Mouse (Mus musculus) midbrain, embryonic 14.5 days (tissue): ENCODE measurements around the gene Nprl2. TPM values are rescaled to one million over a fixed set of nuclear protein-coding genes. Genes with fewer than 3 reads are reported as not detected.

Experiments used
- ATAC-seq: fragments of 200-750 bp; cut with Nextera tagmentation; 2 replicates; pipeline ENCODE4 v1.8.0; 2017; ENCODE audit warnings: moderate number of reproducible peaks, moderate library complexity; ENCODE audit not compliant: low FRiP score, low TSS enrichment
- DNase-seq: peaks from one replicate; pipeline ENCODE4 v3.0.0-alpha.2; 2015
- H3K27ac ChIP-seq: fragments of 300-500 bp; sonication (generic); replicated peaks from 2 replicates; pipeline ENCODE4 v1.5.1; 2014; ENCODE audit warnings: mild to moderate bottlenecking, low read depth, low read length, moderate library complexity
- H3K27me3 ChIP-seq: fragments of 300-500 bp; sonication (generic); 2 replicates; pipeline ENCODE4 v1.6.1; 2014; ENCODE audit warnings: low read length, control low read depth, mixed read lengths; ENCODE audit not compliant: control insufficient read depth, insufficient read depth
- H3K36me3 ChIP-seq: fragments of 300-500 bp; sonication (generic); 2 replicates; pipeline ENCODE4 v1.6.1; 2014; ENCODE audit warnings: low read length, control low read depth; ENCODE audit not compliant: control insufficient read depth, insufficient read depth
- H3K4me1 ChIP-seq: fragments of 300-500 bp; sonication (generic); 2 replicates; pipeline ENCODE4 v1.6.1; 2014; ENCODE audit warnings: mild to moderate bottlenecking, antibody characterized with exemption, low read length, control low read depth; ENCODE audit not compliant: control insufficient read depth, insufficient read depth
- H3K4me2 ChIP-seq: fragments of 300-500 bp; sonication (generic); 2 replicates; pipeline ENCODE4 v1.6.1; 2014; ENCODE audit warnings: mild to moderate bottlenecking, low read length, moderate library complexity
- H3K4me3 ChIP-seq: fragments of 300-500 bp; sonication (generic); replicated peaks from 2 replicates; pipeline ENCODE4 v1.5.1; 2014; ENCODE audit warnings: low read depth, low read length
- H3K9ac ChIP-seq: fragments of 300-500 bp; sonication (generic); replicated peaks from 2 replicates; pipeline ENCODE4 v1.6.1; 2014; ENCODE audit warnings: mild to moderate bottlenecking, low read length, moderate library complexity
- H3K9me3 ChIP-seq: fragments of 300-500 bp; sonication (generic); 2 replicates; pipeline ENCODE4 v1.6.1; 2016; ENCODE audit warnings: low read length, control low read depth, mixed read lengths; ENCODE audit not compliant: control insufficient read depth
- WGBS: fragments of 180-500 bp; shearing (Covaris S2); extraction: QIAGEN DNeasy Blood & Tissue Kit; methylation state at CpG from one replicate; pipeline ENCODE4 v1.1.7; 2014; 5-methylcytosine and 5-hydroxymethylcytosine counted together
- polyA plus RNA-seq: library from polyadenylated mRNA; unstranded; fragments of >200 nt; fragmentation: Nextera tagmentation; extraction: Ambion mirVana; gene quantifications from 2 replicates; pipeline ENCODE4 v1.2.1, GENCODE M21; 2014

Gene Nprl2
- polyA plus RNA-seq, 1 experiment from 2014 or later = 69.4 TPM

DNA sequence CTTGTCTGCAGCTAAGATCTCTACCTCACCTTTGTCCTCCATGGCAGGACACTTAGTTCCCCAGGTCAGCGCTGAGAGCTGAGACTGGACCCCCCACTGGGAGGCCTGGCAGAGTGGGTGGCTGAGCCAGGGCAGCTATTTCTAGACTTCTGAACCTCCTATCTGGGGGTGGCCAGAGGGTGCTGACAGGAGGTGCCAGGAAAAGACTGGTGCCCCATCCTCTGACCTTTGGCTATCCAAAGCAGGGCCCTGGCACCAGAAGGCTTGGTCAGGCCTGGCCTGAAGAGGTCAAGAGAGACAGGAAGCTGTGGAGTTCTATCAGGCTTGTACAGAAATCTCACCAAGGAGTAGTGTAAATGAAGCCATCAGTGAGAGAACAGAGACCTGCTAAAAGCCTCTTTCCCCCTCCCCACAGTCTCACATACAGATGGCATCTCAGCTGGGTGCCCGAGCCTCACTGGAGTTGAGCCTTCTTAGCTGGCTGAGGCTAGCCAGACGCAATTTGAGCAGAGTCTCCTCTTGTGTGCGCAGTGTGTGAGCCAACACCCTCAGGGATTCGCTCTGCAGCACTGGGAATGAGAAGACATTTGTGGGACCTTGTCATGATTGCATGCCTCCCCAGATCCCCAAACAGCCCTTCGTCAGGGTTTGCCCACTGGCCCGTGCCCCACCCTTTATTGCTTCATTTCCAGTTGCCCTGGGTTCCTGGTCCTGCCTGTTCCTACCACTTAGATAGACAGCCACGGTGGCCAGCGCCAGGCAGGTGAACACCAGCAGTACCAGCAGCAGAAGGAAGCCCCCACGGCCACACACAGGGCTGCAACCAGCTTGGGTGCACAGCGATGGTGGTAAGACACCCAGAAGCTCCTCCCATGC lies 51.3 kb downstream of the Nprl2 start:
- no peak overlapping the region for H3K27ac ChIP-seq

DNA sequence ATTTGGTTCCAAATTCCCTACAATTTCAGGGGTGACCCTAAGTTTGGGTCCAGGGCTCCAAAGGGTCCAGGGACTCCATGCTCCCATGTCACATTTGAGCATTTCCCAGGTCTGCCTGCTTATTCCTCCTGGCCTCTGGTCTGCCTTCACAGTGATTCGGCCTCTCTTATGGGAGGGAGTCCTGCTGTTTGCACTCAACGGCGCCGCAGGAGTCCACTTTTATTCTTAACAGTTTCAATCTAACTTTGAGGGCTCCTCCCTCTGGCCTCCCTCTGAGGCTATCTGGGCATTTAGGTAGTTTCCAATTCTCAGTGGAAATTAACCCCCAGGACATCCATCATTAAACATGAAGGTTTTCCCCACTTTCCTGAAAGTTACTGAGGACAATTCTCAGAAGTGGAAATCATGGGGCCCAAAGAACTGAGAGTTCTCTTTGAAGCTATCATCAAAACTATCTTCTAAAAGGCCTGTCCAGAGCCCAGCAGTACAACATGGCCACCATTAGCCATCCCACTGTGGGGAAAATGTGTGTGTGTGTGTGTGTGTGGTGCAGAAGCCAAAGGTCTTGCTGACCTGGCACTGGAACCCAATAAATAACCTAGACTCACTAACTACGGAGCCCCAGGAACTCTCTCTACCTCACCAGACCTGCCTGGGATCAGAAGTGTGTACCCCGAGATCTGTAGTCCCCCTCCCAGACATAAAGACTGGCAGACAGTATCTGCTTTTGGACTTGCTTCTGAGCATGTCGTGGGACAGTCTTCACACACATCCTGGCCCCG lies 52.4 kb downstream of the Nprl2 start:
- Histone ChIP-seq H3K9me3 (no peaks in the 10 kb centered on the region), H3K4me2 (no peak overlapping the region), H3K9ac (no peak overlapping the region), H3K4me3 (no peak overlapping the region), H3K27ac (no peak overlapping the region), H3K4me1 (no peaks in the 10 kb centered on the region), H3K27me3 (no peaks in the 10 kb centered on the region), H3K36me3 (peaks cover 42% of the 10 kb centered on the region)
- 79% methylated on average over 8 of the region's 8 CpGs for WGBS
- no peak for ATAC-seq
- no peak for DNase-seq

More for the DNA sequence above, 51.3 kb downstream of the Nprl2 start:
- DNase-seq (no peak), ATAC-seq (no peak)
- peaks cover 4% of the 10 kb centered on the region for H3K4me1 ChIP-seq
- H3K4me2 ChIP-seq = no peak overlapping the region
- H3K27me3 ChIP-seq = no peaks in the 10 kb centered on the region
- peaks cover 42% of the 10 kb centered on the region for H3K36me3 ChIP-seq
- no peak overlapping the region for H3K9ac ChIP-seq
- no peak overlapping the region for H3K4me3 ChIP-seq
- H3K9me3 ChIP-seq = no peaks in the 10 kb centered on the region
- WGBS = 83% methylated on average over 11 of the region's 11 CpGs

Other genes with a start within 250 kb of the Nprl2 start
- gene Cish, start 246.2 kb upstream of the Nprl2 start, polyA plus RNA-seq = 5.0 and 5.5 TPM in 2 replicates
- gene Hemk1, start 203.9 kb upstream of the Nprl2 start, polyA plus RNA-seq = 20.9 and 21.7 TPM in 2 replicates
- gene 6430571L13Rik, start 201.6 kb upstream of the Nprl2 start, polyA plus RNA-seq = 4.1 and 6.3 TPM in 2 replicates
- 7.9 and 10.6 TPM in 2 replicates for gene Cacna2d2, start 142.6 kb upstream of the Nprl2 start, polyA plus RNA-seq
- 50.9 and 51.7 TPM in 2 replicates for gene Tmem115, start 8.3 kb upstream of the Nprl2 start, polyA plus RNA-seq
- 35.1 and 49.6 TPM in 2 replicates for gene Cyb561d2, start within 50 bp of the Nprl2 start, polyA plus RNA-seq
- gene Zmynd10, start 5.1 kb downstream of the Nprl2 start, polyA plus RNA-seq = 2.2 and 2.5 TPM in 2 replicates
- 35.5 and 40.4 TPM in 2 replicates for gene Rassf1, start 9.3 kb downstream of the Nprl2 start, polyA plus RNA-seq
- gene Tusc2, start 21.0 kb downstream of the Nprl2 start, polyA plus RNA-seq = 119 and 120 TPM in 2 replicates
- gene Hyal2, start 25.7 kb downstream of the Nprl2 start, polyA plus RNA-seq = 86.8 and 97.7 TPM in 2 replicates
- 3.4 and 4.9 TPM in 2 replicates for gene Hyal1, start 34.7 kb downstream of the Nprl2 start, polyA plus RNA-seq
- 14.1 and 18.2 TPM in 2 replicates for gene Naa80, start 36.7 kb downstream of the Nprl2 start, polyA plus RNA-seq
- gene Hyal3, start 38.6 kb downstream of the Nprl2 start, polyA plus RNA-seq = 0.89 and 1.4 TPM in 2 replicates
- gene Ifrd2, start 45.4 kb downstream of the Nprl2 start, polyA plus RNA-seq = 14.5 and 15.7 TPM in 2 replicates
- 1.5 and 3.2 TPM in 2 replicates for gene Sema3b, start 67.0 kb downstream of the Nprl2 start, polyA plus RNA-seq
- gene Gnai2, start 93.1 kb downstream of the Nprl2 start, polyA plus RNA-seq = 284 and 326 TPM in 2 replicates
- gene Slc38a3, start 127.3 kb downstream of the Nprl2 start, polyA plus RNA-seq = 20.4 and 31.9 TPM in 2 replicates
- gene Gnat1, start 137.5 kb downstream of the Nprl2 start, polyA plus RNA-seq = 0.97 and 2.0 TPM in 2 replicates
- 34.0 and 37.0 TPM in 2 replicates for gene Sema3f, start 168.2 kb downstream of the Nprl2 start, polyA plus RNA-seq
- gene Rbm5, start 228.8 kb downstream of the Nprl2 start, polyA plus RNA-seq = 190 and 241 TPM in 2 replicates